Mouse (Mus musculus) liver, embryonic 14.5 days (tissue): ENCODE measurements around the gene Slc25a23.

Experiments
- CTCF ChIP-seq: IDR thresholded peaks from 2 replicates; pipeline ENCODE4 v1.5.1; 2016; ENCODE audit warnings: antibody characterized with exemption, low read depth, control low read depth
- EP300 ChIP-seq: IDR thresholded peaks from 2 replicates; pipeline ENCODE4 v1.6.1; 2016; ENCODE audit warnings: antibody characterized with exemption, low read depth

DNA sequence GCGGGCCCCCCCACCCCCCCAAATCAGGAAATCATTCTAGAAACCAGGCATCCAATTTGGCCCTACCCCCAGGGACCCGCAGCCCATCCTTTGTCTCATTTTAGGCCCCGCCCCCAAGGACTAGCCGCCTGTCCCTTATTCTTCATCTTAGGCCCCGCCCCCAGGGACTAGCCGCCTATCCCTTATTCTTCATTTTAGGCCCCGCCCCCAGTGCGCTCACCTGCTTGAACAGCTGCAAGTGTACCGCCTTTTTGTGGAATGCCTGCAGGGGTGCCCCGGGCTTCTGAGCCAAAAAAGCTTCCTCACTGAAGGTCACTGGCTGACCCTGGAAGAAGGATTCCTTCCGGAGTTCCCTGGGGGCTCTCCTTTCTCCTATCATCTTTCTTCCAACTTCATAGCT lies 11.0 kb upstream of the Slc25a23 start:
- TF ChIP-seq CTCF (no peak), EP300 (no peak)
